Mouse (Mus musculus) ovary, postnatal 10 days (tissue): Measurements from ENCODE around the gene Spop.

Source experiments
- DNase-seq: peaks from one replicate; pipeline ENCODE4 v3.0.0; 2022; ENCODE audit warnings: low spot score

Spop gene

GRCm38 (mm10) chr11:95420880-95421435, 7.1 kb downstream of the Spop start:
- no peak for DNase-seq

- DNase-seq, result no peak
Measured at GRCm38 (mm10) chr11:95423505-95423904, 9.6 kb downstream of the Spop start.

GRCm38 (mm10) chr11:95431344-95431743, 17.5 kb downstream of the Spop start:
- DNase-seq, result no peak

- no peak for DNase-seq
Measured at GRCm38 (mm10) chr11:95432194-95432593, 18.3 kb downstream of the Spop start.

- DNase-seq, result no peak
Measured at GRCm38 (mm10) chr11:95445371-95445770, 31.5 kb downstream of the Spop start.

- DNase-seq, result no peak
Measured at GRCm38 (mm10) chr11:95446580-95447305, 32.9 kb downstream of the Spop start.

GRCm38 (mm10) chr11:95448346-95448745, 34.5 kb downstream of the Spop start:
- no peak for DNase-seq

GRCm38 (mm10) chr11:95455331-95455730, 41.5 kb downstream of the Spop start:
- no peak for DNase-seq

- DNase-seq, result no peak
Measured at GRCm38 (mm10) chr11:95460872-95461271, 47.0 kb downstream of the Spop start.

- no peak for DNase-seq
Measured at GRCm38 (mm10) chr11:95462168-95462567, 48.3 kb downstream of the Spop start.

GRCm38 (mm10) chr11:95467731-95468130, 53.9 kb downstream of the Spop start:
- DNase-seq, result no peak

GRCm38 (mm10) chr11:95472942-95473341, 59.1 kb downstream of the Spop start:
- no peak for DNase-seq

- DNase-seq, result no peak
Measured at GRCm38 (mm10) chr11:95473456-95473855, 59.6 kb downstream of the Spop start.

GRCm38 (mm10) chr11:95476323-95476722, 62.4 kb downstream of the Spop start:
- no peak for DNase-seq

- DNase-seq, result no peak
Measured at GRCm38 (mm10) chr11:95479458-95479857, 65.6 kb downstream of the Spop start.

- no peak for DNase-seq
Measured at GRCm38 (mm10) chr11:95480662-95481061, 66.8 kb downstream of the Spop start.

- DNase-seq, result no peak
Measured at GRCm38 (mm10) chr11:95485634-95486033, 71.8 kb downstream of the Spop start.

- no peak for DNase-seq
Measured at GRCm38 (mm10) chr11:95487237-95487636, 73.4 kb downstream of the Spop start.

GRCm38 (mm10) chr11:95490104-95490503, 76.2 kb downstream of the Spop start:
- no peak for DNase-seq

GRCm38 (mm10) chr11:95492256-95492655, 78.4 kb downstream of the Spop start:
- DNase-seq, result no peak

- DNase-seq, result no peak
Measured at GRCm38 (mm10) chr11:95493010-95493409, 79.1 kb downstream of the Spop start.

- no peak for DNase-seq
Measured at GRCm38 (mm10) chr11:95493950-95494349, 80.1 kb downstream of the Spop start.

GRCm38 (mm10) chr11:95494374-95494773, 80.5 kb downstream of the Spop start:
- no peak for DNase-seq

- DNase-seq, result no peak
Measured at GRCm38 (mm10) chr11:95495883-95496282, 82.0 kb downstream of the Spop start.
